Mouse (Mus musculus) MEL (cell line): ENCODE measurements around the gene Clic1. TPM values are rescaled to one million over a fixed set of nuclear protein-coding genes. Genes with fewer than 3 reads are reported as not detected.

Source experiments
- DNase-seq: peaks from one replicate; pipeline ENCODE4 v3.0.0; 2011; ENCODE audit warnings: low read depth, low spot score
- H3K27ac ChIP-seq: 2 replicates; pipeline ENCODE4 v1.5.1; 2012; ENCODE audit warnings: low read depth, mild to moderate bottlenecking, control low read depth, low read length, moderate library complexity; ENCODE audit not compliant: control insufficient read depth
- H3K27me3 ChIP-seq, 2 experiments: fragments of 150-350 bp in 1 of 2; sonication (generic) in 1 of 2; 2 replicates each; pipeline ENCODE4 v1.6.1; 2012; ENCODE audit warnings: low read length in 2 of 2, mild to moderate bottlenecking in 2 of 2, improper control_type of control experiment in 1 of 2, moderate library complexity in 1 of 2; ENCODE audit not compliant: insufficient read depth in 2 of 2, control insufficient read depth in 1 of 2
- H3K36me3 ChIP-seq, 2 experiments: 2 replicates each; pipeline ENCODE4 v1.6.1; 2012 to 2014; ENCODE audit warnings: low read length in 2 of 2, improper control_type of control experiment in 1 of 2, inconsistent platforms in 1 of 2, mild to moderate bottlenecking in 1 of 2; ENCODE audit not compliant: insufficient read depth in 2 of 2, control insufficient read depth in 1 of 2
- H3K4me1 ChIP-seq, 2 experiments: fragments of 150-350 bp in 1 of 2; sonication (generic) in 1 of 2; 2 replicates each; pipeline ENCODE4 v1.6.1; 2012; ENCODE audit warnings: low read length in 2 of 2, improper control_type of control experiment in 1 of 2, mild to moderate bottlenecking in 1 of 2; ENCODE audit not compliant: insufficient read depth in 2 of 2, control insufficient read depth in 1 of 2
- H3K4me3 ChIP-seq, 2 experiments: fragments of 150-350 bp in 1 of 2; sonication (generic) in 1 of 2; 2 replicates each; pipeline ENCODE4 v1.5.1; 2012; ENCODE audit warnings: low read depth in 2 of 2, low read length in 2 of 2, mild to moderate bottlenecking in 2 of 2, moderate library complexity in 2 of 2, control low read depth in 1 of 2, improper control_type of control experiment in 1 of 2; ENCODE audit not compliant: control insufficient read depth in 1 of 2, insufficient read depth in 1 of 2
- H3K79me2 ChIP-seq: 2 replicates; pipeline ENCODE4 v1.6.1; 2012; ENCODE audit warnings: mild to moderate bottlenecking, low read length, moderate library complexity; ENCODE audit not compliant: control insufficient read depth, poor library complexity, insufficient read depth
- H3K9ac ChIP-seq: 2 replicates; pipeline ENCODE4 v1.6.1; 2012; ENCODE audit warnings: low read depth, mild to moderate bottlenecking, control low read depth, low read length, moderate library complexity; ENCODE audit not compliant: control insufficient read depth, poor library complexity, severe bottlenecking
- H3K9me3 ChIP-seq: fragments of 150-350 bp; sonication (generic); replicated peaks from 2 replicates; pipeline ENCODE4 v1.6.1; 2012; ENCODE audit warnings: mild to moderate bottlenecking, low read length, improper control_type of control experiment, moderate library complexity; ENCODE audit not compliant: insufficient read depth
- CHD1 ChIP-seq: IDR thresholded peaks from 2 replicates; pipeline ENCODE4 v1.6.1; 2012; ENCODE audit warnings: low read depth, mild to moderate bottlenecking, inconsistent platforms, low read length, improper control_type of control experiment
- CTCF ChIP-seq, 3 experiments: IDR thresholded peaks in 2 of 3; conservative IDR thresholded peaks in 1 of 3; 2 replicates each; pipeline ENCODE4 v1.5.1; 2011 to 2012; ENCODE audit warnings: low read length in 3 of 3, low read depth in 2 of 3, mild to moderate bottlenecking in 2 of 3, improper control_type of control experiment in 1 of 3, inconsistent platforms in 1 of 3, mixed read lengths in 1 of 3, moderate library complexity in 1 of 3; ENCODE audit not compliant: control insufficient read depth in 1 of 3, insufficient read depth in 1 of 3, poor library complexity in 1 of 3, severe bottlenecking in 1 of 3
- E2F4 ChIP-seq: IDR thresholded peaks from 2 replicates; pipeline ENCODE4 v1.6.1; 2011; ENCODE audit warnings: low read depth, low read length, improper control_type of control experiment, borderline replicate concordance
- ELF1 ChIP-seq: IDR thresholded peaks from 2 replicates; pipeline ENCODE4 v1.6.1; 2014; ENCODE audit warnings: low read depth, mild to moderate bottlenecking, inconsistent platforms, low read length, improper control_type of control experiment, moderate library complexity
- ETS1 ChIP-seq: IDR thresholded peaks from 2 replicates; pipeline ENCODE4 v1.6.1; 2012; ENCODE audit warnings: low read depth, mild to moderate bottlenecking, inconsistent platforms, low read length, improper control_type of control experiment, moderate library complexity
- GABPA ChIP-seq: IDR thresholded peaks from 2 replicates; pipeline ENCODE4 v1.6.1; 2012; ENCODE audit warnings: low read depth, mild to moderate bottlenecking, inconsistent platforms, low read length, improper control_type of control experiment, moderate library complexity
- GATA1 ChIP-seq: IDR thresholded peaks from 2 replicates; pipeline ENCODE4 v1.6.1; 2011; ENCODE audit warnings: low read depth, low read length, improper control_type of control experiment
- HCFC1 ChIP-seq: IDR thresholded peaks from 2 replicates; pipeline ENCODE4 v1.6.1; 2012; ENCODE audit warnings: low read depth, mild to moderate bottlenecking, inconsistent platforms, low read length, improper control_type of control experiment, moderate library complexity
- KAT2A ChIP-seq: conservative IDR thresholded peaks from 2 replicates; pipeline ENCODE4 v1.6.1; 2012; ENCODE audit warnings: low read depth, low read length, improper control_type of control experiment, inconsistent platforms
- MAX ChIP-seq: IDR thresholded peaks from 2 replicates; pipeline ENCODE4 v1.6.1; 2011; ENCODE audit warnings: low read length, improper control_type of control experiment
- NELFE ChIP-seq: IDR thresholded peaks from 2 replicates; pipeline ENCODE4 v1.6.1; 2011; ENCODE audit warnings: low read depth, low read length, improper control_type of control experiment
- POLR2A ChIP-seq, 2 experiments: IDR thresholded peaks; 2 replicates each; pipeline ENCODE4 v1.6.1; 2011 to 2012; ENCODE audit warnings: low read length in 2 of 2, mild to moderate bottlenecking in 2 of 2, control low read depth in 1 of 2, improper control_type of control experiment in 1 of 2, low read depth in 1 of 2, moderate library complexity in 1 of 2; ENCODE audit not compliant: control insufficient read depth in 1 of 2, insufficient read depth in 1 of 2, poor library complexity in 1 of 2
- POLR2AphosphoS2 ChIP-seq: IDR thresholded peaks from 2 replicates; pipeline ENCODE4 v1.6.1; 2011; ENCODE audit warnings: low read length, improper control_type of control experiment
- POLR2AphosphoS5 ChIP-seq: IDR thresholded peaks from 2 replicates; pipeline ENCODE4 v1.6.1; 2012; ENCODE audit warnings: low read depth, borderline replicate concordance, mild to moderate bottlenecking, inconsistent platforms, low read length, moderate library complexity, mixed read lengths
- RAD21 ChIP-seq: IDR thresholded peaks from 2 replicates; pipeline ENCODE4 v1.6.1; 2011; ENCODE audit warnings: mild to moderate bottlenecking, low read depth, low read length, improper control_type of control experiment
- RCOR1 ChIP-seq: IDR thresholded peaks from 2 replicates; pipeline ENCODE4 v1.6.1; 2012; ENCODE audit warnings: low read depth, mild to moderate bottlenecking, inconsistent platforms, low read length, improper control_type of control experiment
- UBTF ChIP-seq: IDR thresholded peaks from 2 replicates; pipeline ENCODE4 v1.6.1; 2012; ENCODE audit warnings: low read depth, mild to moderate bottlenecking, inconsistent platforms, low read length, improper control_type of control experiment, moderate library complexity, borderline replicate concordance; ENCODE audit not compliant: insufficient read depth
- ZC3H11A ChIP-seq: IDR thresholded peaks from 2 replicates; pipeline ENCODE4 v1.6.1; 2012; ENCODE audit warnings: low read depth, mild to moderate bottlenecking, inconsistent platforms, low read length, improper control_type of control experiment
- ZKSCAN1 ChIP-seq: IDR thresholded peaks from 2 replicates; pipeline ENCODE4 v1.6.1; 2012; ENCODE audit warnings: low read depth, mild to moderate bottlenecking, inconsistent platforms, low read length, improper control_type of control experiment, moderate library complexity
- polyA plus RNA-seq, 2 experiments: library from polyadenylated mRNA; stranded (reverse) in 1 of 2; unstranded in 1 of 2; fragments of >175 nt in 1 of 2; fragments of >200 nt in 1 of 2; gene quantifications; 2 replicates each; pipeline versions ENCODE4 v1.2.1 to v1.2.4; 2012; ENCODE audit warnings: low replicate concordance in 2 of 2, low read depth in 1 of 2; ENCODE audit not compliant: insufficient read length in 2 of 2, insufficient read depth in 1 of 2, missing spikeins in 1 of 2
- total RNA-seq: library from RNA; depleted of rRNA; stranded (reverse); fragments of 300-350 nt; gene quantifications from 2 replicates; pipeline ENCODE4 v1.2.3, GENCODE M21; 2012

Gene Clic1
- total and polyA plus RNA-seq, 3 experiments: 309 to 335 (median 333) TPM

DNA sequence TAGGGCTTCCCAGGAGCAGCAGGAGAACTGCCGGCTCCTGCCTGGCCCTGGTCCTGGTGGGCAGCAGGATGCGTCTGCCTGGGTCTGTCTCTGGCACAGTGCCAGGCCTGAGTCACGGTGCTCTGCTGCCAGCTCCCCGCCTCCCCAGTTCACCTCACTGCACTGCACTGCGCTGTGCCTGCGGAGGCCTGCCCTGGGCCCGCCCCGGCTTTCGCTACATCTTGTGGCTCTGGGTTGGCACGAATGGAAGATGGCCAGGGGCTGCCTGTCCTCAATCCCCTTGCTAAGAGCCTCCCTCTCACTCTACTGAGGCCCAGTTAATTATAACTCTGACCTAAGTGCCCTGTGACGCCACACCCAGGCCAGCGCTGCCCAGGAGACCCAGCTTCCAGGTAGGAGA is 33.4 kb upstream of the Clic1 start, which contains the start of gene Vwa7:
Gene Vwa7 (plus strand): TSS at position 204 of the 400 bp plus-strand sequence.
- peaks cover 0 to 13% of the 10 kb centered on the region in 2 experiments; a peak in 3 of 4 replicates for H3K36me3 ChIP-seq
- H3K79me2 ChIP-seq: no peaks in the 10 kb centered on the region
- no peak for TF ChIP-seq ELF1
- TF ChIP-seq ETS1: no peak
- no peak for TF ChIP-seq RCOR1
- no peak for TF ChIP-seq GABPA
- TF ChIP-seq UBTF: no peak
- no peak for TF ChIP-seq HCFC1
- TF ChIP-seq KAT2A: no peak
- H3K9me3 ChIP-seq: no peaks in the 10 kb centered on the region
- no peak within 1 kb of the TSS for H3K27ac ChIP-seq
- peak; percentile 56 for DNase-seq
- no peak within 1 kb of the TSS for H3K4me3 ChIP-seq
- H3K27me3 ChIP-seq: no peaks in the 10 kb centered on the region
- H3K9ac ChIP-seq: 0 out of 2 replicates have a peak within 1 kb of the TSS, but pooled peaks have one; percentile 14
- peaks cover 0 to 23% of the 10 kb centered on the region in 2 experiments; a peak in 3 of 4 replicates for H3K4me1 ChIP-seq

DNA sequence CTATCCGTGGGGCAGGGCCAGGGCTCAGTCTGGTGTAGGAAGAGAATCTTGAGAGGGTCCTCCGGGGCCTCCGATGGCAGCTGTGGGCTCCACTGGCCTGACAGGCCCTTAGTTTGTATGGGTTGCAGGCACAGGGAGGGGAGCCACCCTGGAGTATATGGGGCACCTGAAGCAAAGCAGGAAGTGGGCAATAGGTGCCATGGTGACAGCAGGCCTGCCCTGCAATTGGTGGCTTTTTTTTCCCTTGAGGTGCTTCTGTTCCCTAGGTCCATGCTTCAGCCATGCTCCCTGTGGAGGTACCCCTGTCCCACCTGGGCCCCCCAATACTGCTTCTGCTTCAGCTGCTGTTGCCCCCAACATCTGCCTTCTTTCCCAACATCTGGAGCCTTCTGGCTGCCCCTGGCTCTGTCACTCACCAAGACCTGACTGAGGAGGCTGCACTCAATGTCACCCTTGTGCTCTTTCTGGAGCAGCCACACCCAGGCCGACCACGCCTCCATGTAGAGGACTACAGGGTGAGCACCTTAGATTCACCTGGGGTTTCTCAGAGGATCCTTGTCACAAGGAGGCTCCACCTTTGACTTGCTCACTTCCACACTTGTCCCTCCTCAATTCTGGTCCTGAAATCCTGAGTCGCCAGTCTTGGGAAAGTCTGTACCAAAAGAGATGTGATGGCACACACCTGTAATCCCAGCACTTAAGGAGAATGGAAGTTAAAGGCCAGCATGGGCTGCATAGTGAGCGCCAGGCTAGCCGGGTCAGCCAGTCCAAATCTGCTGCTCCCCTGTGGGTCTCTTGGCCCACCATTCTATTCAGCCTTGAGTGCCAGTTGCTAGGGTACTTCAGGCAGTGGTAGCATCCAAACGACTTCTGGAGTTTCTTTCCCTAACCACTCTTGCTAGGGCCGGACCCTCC is 32.7 kb upstream of the Clic1 start:
- Histone ChIP-seq H3K4me1 (peaks cover 0 to 23% of the 10 kb centered on the region in 2 experiments; a peak in 3 of 4 replicates), H3K9ac (0 out of 2 replicates have a peak overlapping the region, but pooled peaks have one; percentile 14), H3K4me3 (no peak overlapping the region), H3K27ac (no peak overlapping the region), H3K9me3 (no peaks in the 10 kb centered on the region), H3K79me2 (no peaks in the 10 kb centered on the region), H3K36me3 (peaks cover 0 to 13% of the 10 kb centered on the region in 2 experiments; a peak in 3 of 4 replicates)
- DNase-seq: no peak
- TF ChIP-seq HCFC1 (no peak), ELF1 (no peak), POLR2A (IDR thresholded peaks at IDR 0.05; ENCODE audit: control insufficient read depth in 1 of 2, insufficient read depth in 1 of 2, low read depth in 1 of 2, low read length in 2 of 2, poor library complexity in 1 of 2) (peak in 1 of 2 experiments; percentile 31; a peak in 1 of 4 replicates), POLR2AphosphoS2 (peak; percentile 66)
- TF ChIP-seq, all 39 proteins: peak for 2
- no peaks in the 10 kb centered on the region for H3K27me3 ChIP-seq

DNA sequence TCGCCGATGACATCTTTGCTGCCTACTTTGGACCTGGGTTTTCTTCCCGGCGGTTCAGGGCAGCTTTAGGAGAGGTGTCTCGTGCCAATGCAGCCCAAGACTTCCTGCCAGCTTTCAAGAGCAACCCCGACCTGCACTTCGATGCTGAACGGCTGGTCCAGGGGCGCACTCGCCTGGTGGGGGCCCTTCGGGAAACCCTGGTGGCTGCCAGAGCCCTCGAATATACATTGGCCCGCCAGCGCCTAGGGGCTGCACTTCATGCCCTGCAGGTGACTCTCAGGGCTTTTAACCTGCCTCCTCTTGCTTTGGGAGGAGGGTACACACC is 32.1 kb upstream of the Clic1 start:
- Histone ChIP-seq H3K36me3 (peaks cover 0 to 18% of the 10 kb centered on the region in 2 experiments; a peak in 3 of 4 replicates), H3K4me1 (peaks cover 2 to 29% of the 10 kb centered on the region in 2 experiments), H3K27me3 (no peaks in the 10 kb centered on the region), H3K9ac (no peak overlapping the region), H3K9me3 (no peaks in the 10 kb centered on the region), H3K27ac (no peak overlapping the region), H3K4me3 (no peak overlapping the region), H3K79me2 (no peaks in the 10 kb centered on the region)
- no peak for DNase-seq
- TF ChIP-seq ZC3H11A (no peak), ZKSCAN1 (no peak), CHD1 (no peak), MAX (no peak), POLR2AphosphoS5 (no peak), CTCF (IDR thresholded peaks at IDR 0.05 in 2 of 3, conservative IDR thresholded peaks at IDR 0.05 in 1 of 3; ENCODE audit: control insufficient read depth in 1 of 3, insufficient read depth in 1 of 3, low read depth in 2 of 3, low read length in 3 of 3, poor library complexity in 1 of 3, severe bottlenecking in 1 of 3) (no peak), NELFE (no peak), KAT2A (no peak), RAD21 (no peak), E2F4 (no peak), GATA1 (no peak), UBTF (no peak)
